Mouse (Mus musculus) splenic B cell, adult 2 months (primary cell): Measurements from ENCODE around the gene Ccn1.

Experiments
- DNase-seq: peaks from one replicate; pipeline ENCODE4 v3.0.0-alpha.2; 2011; ENCODE audit warnings: low read depth, low spot score
- H3K27me3 ChIP-seq: 2 replicates; pipeline ENCODE4 v1.6.1; 2012; ENCODE audit warnings: mild to moderate bottlenecking, low read length, moderate library complexity, mixed read lengths; ENCODE audit not compliant: control insufficient read depth, poor library complexity, insufficient read depth, severe bottlenecking
- H3K36me3 ChIP-seq: 2 replicates; pipeline ENCODE4 v1.6.1; 2012; ENCODE audit warnings: mild to moderate bottlenecking, low read length, moderate library complexity, mixed read lengths; ENCODE audit not compliant: control insufficient read depth, poor library complexity, insufficient read depth, severe bottlenecking

The Ccn1 gene

GRCm38 (mm10) chr3:145654028-145654427, 4.2 kb upstream of the Ccn1 start:
- DNase-seq = no peak
- Histone ChIP-seq H3K36me3 (no peaks in the 10 kb centered on the region), H3K27me3 (no peaks in the 10 kb centered on the region)

- DNase-seq = no peak
- H3K36me3 ChIP-seq = no peaks in the 10 kb centered on the region
- no peaks in the 10 kb centered on the region for H3K27me3 ChIP-seq
Measured at GRCm38 (mm10) chr3:145653191-145653940, 3.6 kb upstream of the Ccn1 start.

- H3K36me3 ChIP-seq = no peaks in the 10 kb centered on the region
- H3K27me3 ChIP-seq = no peaks in the 10 kb centered on the region
- no peak for DNase-seq
Measured at GRCm38 (mm10) chr3:145652322-145653131, 2.7 kb upstream of the Ccn1 start.

GRCm38 (mm10) chr3:145651978-145652321, 2.2 kb upstream of the Ccn1 start:
- Histone ChIP-seq H3K27me3 (no peaks in the 10 kb centered on the region), H3K36me3 (no peaks in the 10 kb centered on the region)
- DNase-seq = no peak

GRCm38 (mm10) chr3:145651029-145651977, 1.5 kb upstream of the Ccn1 start:
- DNase-seq = no peak
- H3K27me3 ChIP-seq = no peaks in the 10 kb centered on the region

GRCm38 (mm10) chr3:145650298-145651011, 674 bp upstream of the Ccn1 start:
- Histone ChIP-seq H3K36me3 (no peaks in the 10 kb centered on the region), H3K27me3 (no peaks in the 10 kb centered on the region)
- DNase-seq = no peak

More at GRCm38 (mm10) chr3:145651029-145651977, 1.5 kb upstream of the Ccn1 start:
- no peaks in the 10 kb centered on the region for H3K36me3 ChIP-seq

- H3K27me3 ChIP-seq = no peaks in the 10 kb centered on the region
- no peaks in the 10 kb centered on the region for H3K36me3 ChIP-seq
- no peak for DNase-seq
Measured at GRCm38 (mm10) chr3:145648991-145649851, 560 bp downstream of the Ccn1 start.

GRCm38 (mm10) chr3:145648097-145648931, 1.5 kb downstream of the Ccn1 start:
- DNase-seq = no peak
- H3K27me3 ChIP-seq = no peaks in the 10 kb centered on the region
- H3K36me3 ChIP-seq = no peaks in the 10 kb centered on the region

- Histone ChIP-seq H3K36me3 (no peaks in the 10 kb centered on the region), H3K27me3 (no peaks in the 10 kb centered on the region)
- no peak for DNase-seq
Measured at GRCm38 (mm10) chr3:145647416-145647815, 2.4 kb downstream of the Ccn1 start.

GRCm38 (mm10) chr3:145646666-145647065, 3.1 kb downstream of the Ccn1 start:
- no peaks in the 10 kb centered on the region for H3K27me3 ChIP-seq
- no peaks in the 10 kb centered on the region for H3K36me3 ChIP-seq
- no peak for DNase-seq

- DNase-seq = no peak
Measured at GRCm38 (mm10) chr3:145646009-145646408, 3.8 kb downstream of the Ccn1 start.

GRCm38 (mm10) chr3:145645463-145645862, 4.3 kb downstream of the Ccn1 start:
- H3K27me3 ChIP-seq = no peaks in the 10 kb centered on the region
- H3K36me3 ChIP-seq = no peaks in the 10 kb centered on the region
- DNase-seq = no peak

More at GRCm38 (mm10) chr3:145646009-145646408, 3.8 kb downstream of the Ccn1 start:
- Histone ChIP-seq H3K36me3 (no peaks in the 10 kb centered on the region), H3K27me3 (no peaks in the 10 kb centered on the region)

GRCm38 (mm10) chr3:145642861-145643260, 6.9 kb downstream of the Ccn1 start:
- H3K36me3 ChIP-seq = no peaks in the 10 kb centered on the region
- DNase-seq = no peak
- H3K27me3 ChIP-seq = no peaks in the 10 kb centered on the region
